Mouse (Mus musculus): Measurements from ENCODE around the gene Slc10a1.

The Slc10a1 gene

DNA sequence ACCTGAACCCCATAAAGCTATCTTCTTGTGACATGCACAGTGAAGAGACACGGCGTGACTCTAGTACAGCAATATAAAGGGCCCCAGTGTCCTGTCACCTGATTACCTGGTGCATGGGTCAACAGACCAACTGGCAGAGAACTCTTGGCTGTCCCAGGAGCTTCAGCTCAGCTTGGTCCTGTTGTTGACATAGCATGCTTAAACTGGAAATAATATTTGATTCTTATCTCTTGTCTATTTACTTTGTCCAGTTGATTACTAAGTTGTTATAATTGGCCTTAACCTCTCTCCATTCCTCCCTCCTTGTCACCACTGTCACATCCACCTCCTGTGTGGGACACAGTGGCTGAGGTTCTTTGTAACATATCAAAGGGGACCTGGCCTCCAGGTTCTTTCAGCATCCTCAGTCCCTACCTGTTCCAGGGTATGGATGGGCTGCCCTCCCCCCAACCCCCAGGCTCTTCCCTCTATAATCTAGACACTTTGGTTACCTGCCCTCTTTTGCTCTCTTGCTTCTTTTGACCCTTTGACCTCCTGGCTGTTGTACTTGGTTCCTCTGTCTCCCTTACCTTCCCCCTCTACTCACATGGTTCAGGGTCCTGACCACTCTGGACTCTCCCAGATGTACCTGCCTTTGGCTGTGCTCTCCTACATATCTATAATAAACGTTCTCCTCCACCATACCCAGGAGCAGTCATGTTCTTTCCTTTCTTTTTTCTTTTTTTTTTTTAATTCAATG, 36.9 kb downstream of the Slc10a1 start:
- in situ Hi-C loops (cut with MboI; ENCODE audit: low sequenced_read_pairs) = no loop called here

DNA sequence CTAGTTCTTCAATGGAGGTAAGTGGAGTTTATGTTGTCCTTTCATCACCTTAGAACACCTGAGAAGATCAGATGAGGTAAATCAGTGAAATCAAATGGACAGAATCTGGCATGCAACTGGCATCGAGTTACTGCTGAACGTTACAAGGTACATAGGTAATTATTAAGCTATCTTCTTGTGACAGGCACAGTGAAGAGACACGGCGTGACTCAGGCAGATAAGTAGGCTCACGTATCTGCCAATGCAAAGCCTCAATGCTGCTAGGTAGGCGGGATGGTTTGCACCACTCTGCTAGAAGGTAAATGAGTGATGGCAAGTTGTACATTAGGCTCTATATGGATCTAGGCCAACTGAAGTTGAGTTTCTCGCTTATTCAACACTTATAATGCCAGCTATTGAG, 38.4 kb downstream of the Slc10a1 start:
- in situ Hi-C loops (cut with MboI; ENCODE audit: low sequenced_read_pairs) = no loop called here

DNA sequence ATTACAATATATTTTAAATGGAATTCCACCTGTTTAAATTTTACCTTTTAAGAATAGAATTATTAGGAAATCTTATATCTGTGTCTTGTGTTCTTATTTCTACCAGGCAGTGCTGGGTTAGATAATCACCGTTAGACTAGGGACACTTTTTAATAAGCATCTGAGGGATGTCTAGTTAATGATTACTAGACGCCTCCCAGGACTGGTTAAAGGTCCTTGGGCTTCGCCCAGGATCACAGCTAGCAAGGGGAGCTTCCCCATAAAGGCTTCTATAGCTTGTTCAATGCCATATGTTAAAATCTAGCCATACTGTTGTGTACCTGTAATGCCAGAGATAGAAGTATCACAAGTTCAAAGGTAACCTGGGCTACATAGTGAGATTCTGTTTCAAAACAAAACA, 39.6 kb downstream of the Slc10a1 start:
- in situ Hi-C loops (cut with MboI; ENCODE audit: low sequenced_read_pairs) = no loop called here

DNA sequence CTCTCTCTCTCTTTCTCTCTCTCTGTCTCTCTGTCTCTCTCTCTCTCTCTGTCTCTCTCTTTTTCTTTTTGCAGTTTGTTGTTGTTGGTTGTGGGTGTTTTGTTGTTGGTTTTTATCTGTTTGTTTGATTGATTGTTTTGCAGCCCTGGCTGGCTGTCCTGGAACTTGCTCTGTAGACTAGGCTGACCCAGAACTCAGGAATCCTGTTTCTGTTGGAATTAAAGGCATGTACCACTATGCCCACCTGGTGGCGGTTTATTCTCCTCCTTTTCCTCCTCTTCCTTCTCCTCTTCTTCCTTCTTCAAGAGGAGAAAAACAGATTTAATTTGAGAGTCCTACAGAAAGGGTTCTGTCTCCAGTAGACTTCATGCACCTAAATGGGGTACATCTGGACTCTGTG, 41.0 kb downstream of the Slc10a1 start:
- in situ Hi-C loops (cut with MboI; ENCODE audit: low sequenced_read_pairs) = no loop called here

DNA sequence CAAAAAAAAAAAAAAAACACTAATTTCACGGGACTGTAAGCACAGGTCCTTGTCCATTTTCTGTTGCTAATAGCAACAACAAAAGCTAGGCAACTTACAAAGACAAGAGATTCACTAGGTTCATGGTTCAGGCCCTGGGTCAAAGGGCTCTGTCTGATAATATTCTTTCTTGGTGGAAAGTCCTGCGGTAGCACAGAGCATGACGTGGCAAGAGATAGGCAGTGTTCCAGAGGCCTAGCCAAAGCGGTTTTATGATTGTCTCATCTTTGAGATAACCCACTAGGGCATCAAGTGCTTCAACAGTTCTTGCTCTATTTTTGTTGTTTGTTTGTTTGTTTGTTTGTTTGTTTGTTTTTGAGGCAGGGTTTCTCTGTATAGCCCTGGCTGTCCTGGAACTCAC, 42.0 kb downstream of the Slc10a1 start:
- in situ Hi-C loops (cut with MboI; ENCODE audit: low sequenced_read_pairs) = no loop called here

DNA sequence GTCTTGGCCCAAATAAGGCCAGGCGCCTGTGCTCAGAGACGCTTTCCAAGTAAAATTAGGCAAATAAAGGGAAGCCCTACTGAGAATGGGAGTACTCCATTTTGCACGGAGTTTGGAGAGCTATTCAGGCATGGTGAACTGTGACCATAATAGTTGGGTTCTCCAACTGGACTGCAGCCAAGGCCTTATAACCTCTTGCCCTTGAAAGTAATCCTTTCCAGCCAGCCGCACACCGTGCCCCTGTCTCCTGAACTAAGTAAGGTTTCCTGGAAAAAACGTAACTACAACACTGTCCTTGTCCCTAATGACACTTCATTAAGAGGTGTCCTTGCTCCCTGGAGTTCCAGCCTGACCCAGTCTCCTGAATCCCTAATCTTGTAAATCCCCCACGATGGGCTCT, 42.6 kb downstream of the Slc10a1 start:
- in situ Hi-C loops (cut with MboI; ENCODE audit: low sequenced_read_pairs) = no loop called here

DNA sequence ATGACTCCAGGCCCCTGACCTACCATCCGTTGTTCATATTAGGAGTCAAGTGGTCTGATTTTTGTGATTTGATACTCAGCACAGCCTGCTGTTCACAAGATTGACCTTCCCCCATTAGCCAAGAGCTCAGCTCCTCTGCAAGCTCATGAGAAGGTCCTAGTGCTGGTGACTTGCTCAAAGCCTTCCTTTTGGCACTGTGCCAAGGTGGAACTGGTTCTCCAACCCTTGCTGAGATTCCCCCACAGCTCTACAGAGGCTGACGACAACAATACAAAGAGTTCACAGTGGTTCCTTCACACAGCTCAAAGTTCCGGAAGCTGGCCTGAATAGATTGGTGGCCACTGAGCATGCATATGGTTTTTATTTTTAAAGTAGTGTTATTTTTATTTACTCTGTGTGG, 44.3 kb downstream of the Slc10a1 start:
- in situ Hi-C loops (cut with MboI; ENCODE audit: low sequenced_read_pairs) = no loop called here

DNA sequence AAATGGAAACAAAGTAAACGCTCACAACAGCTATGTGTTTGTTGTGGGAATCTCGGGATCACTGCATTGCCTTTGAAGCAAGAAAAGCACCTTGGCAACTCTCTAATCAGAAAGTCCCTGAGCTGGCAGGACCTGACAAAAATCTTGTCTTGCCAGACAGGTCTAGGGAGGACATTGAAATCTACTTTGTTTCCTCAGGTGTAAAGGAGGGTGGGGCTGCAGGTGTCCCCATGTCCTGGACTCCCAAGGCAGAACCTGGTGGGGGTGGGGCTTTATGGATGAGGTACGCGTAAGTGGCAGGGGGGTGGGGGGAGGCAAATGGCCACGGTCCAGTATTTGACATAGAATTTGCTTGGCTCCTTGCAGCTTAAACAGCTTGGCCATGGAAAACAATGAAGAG, 44.9 kb downstream of the Slc10a1 start:
- in situ Hi-C loops (cut with MboI; ENCODE audit: low sequenced_read_pairs) = no loop called here

DNA sequence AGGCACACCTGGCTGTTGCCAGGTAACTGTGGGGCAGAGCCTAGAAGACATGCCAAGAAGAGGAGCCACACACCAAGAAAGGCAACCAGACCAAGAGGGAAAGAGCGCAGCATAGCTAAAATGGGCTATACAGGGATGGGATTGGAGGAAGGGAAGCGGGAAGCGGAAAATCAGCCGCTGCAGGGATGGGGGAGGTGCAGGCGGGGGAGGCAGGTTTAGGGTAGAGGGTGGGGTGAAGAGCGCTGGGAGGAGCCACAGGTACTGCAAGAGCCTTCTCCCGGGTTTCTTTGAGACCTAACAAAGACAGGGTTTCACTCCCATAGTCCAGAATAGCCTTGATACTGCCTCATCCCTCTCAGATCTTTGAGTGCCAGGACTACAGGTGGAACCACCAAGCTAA, 45.6 kb downstream of the Slc10a1 start:
- in situ Hi-C loops (cut with MboI; ENCODE audit: low sequenced_read_pairs) = no loop called here

DNA sequence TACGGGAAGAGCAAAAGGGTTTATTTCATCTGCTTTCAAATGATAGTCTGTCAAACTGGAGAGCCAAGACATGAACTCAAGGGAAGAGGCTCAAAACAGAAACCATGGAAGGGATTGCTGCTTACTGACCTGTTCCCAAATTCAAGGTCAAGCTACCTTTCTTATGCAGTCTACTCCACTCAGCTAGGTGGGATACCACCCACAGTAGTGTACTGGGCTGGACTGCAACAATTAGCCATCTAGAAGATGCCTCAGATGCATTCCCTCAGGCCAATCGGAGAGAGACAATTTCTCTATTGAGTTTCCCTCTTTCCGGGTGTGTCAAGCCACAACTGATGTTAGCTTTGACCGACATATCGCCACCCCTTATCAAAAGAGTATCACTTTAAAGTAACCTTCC, 47.2 kb downstream of the Slc10a1 start:
- in situ Hi-C loops (cut with MboI; ENCODE audit: low sequenced_read_pairs) = no loop called here

DNA sequence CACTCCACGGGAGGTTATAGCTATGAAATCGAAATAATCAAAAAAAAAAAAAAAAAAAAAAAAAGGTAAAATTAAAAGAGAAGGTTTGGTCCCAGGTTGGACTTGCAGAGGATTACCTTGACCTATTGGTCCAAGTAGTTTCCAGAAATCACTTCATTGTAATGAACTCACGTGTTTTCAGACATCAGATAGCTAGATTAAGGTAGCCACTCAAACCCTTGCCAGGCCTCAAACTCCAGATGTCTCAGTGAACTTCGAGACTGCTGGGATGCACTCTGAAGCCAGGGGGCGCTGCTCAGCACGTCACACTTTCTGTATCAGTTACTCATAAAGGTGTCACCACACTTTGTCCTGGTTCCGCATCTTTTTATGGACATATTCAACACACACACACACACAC, 50.7 kb downstream of the Slc10a1 start:
- in situ Hi-C loops (cut with MboI; ENCODE audit: low sequenced_read_pairs) = no loop called here

DNA sequence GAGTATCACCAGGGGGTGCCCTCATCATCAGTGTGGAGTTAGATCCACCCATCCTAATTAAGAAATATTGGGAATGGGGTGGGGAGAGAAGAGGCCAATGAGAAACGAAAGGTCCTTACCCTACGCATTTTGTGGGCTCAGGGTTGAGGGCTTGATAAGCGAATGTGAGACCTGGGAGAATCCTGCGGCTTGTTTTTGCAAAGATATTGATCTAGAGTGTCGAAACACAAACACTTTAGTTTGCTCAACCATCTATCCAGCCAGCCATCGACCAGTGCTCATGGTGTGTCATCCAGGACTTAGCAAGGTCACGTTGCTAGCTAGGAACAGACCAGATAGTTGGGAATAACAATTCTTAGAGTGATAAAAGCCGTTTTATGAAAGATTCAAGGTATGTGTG, 58.9 kb downstream of the Slc10a1 start:
- in situ Hi-C loops (cut with MboI; ENCODE audit: low sequenced_read_pairs) = no loop called here
